Mouse (Mus musculus) cerebellum, postnatal 25 days (tissue): ENCODE measurements around the gene Cyp2r1.
"Not testable (repeated sequence)": the region's sequence is repeated elsewhere in the genome, so short reads cannot be mapped to it uniquely, and the experiment has no call there.

ENCODE experiments used
- DNase-seq, 2 experiments: peaks; one replicate each; pipeline ENCODE4 v3.0.0; 2021; ENCODE audit warnings: mixed read lengths in 2 of 2

Gene Cyp2r1

GRCm38 (mm10) chr7:114562531-114563241 lies at the start of gene Cyp2r1:
Gene Cyp2r1, minus strand, starts transcription at chr7:114562972.
- peak; percentile 80 to 87 for DNase-seq

GRCm38 (mm10) chr7:114594391-114594790 lies 31.6 kb upstream of the Cyp2r1 start:
- not testable (repeated sequence) for DNase-seq

GRCm38 (mm10) chr7:114582441-114582840 lies 19.7 kb upstream of the Cyp2r1 start:
- no peak for DNase-seq

- DNase-seq: no peak
These were observed 18.4 kb upstream of the Cyp2r1 start for GRCm38 (mm10) chr7:114581200-114581599.

- DNase-seq: peak; percentile 22 to 74
These were observed 17.7 kb upstream of the Cyp2r1 start for GRCm38 (mm10) chr7:114580426-114580825.

- no peak for DNase-seq
These were observed 14.9 kb upstream of the Cyp2r1 start for GRCm38 (mm10) chr7:114577665-114578064.

GRCm38 (mm10) chr7:114576931-114577330 lies 14.2 kb upstream of the Cyp2r1 start:
- no peak for DNase-seq

- DNase-seq: not testable (repeated sequence)
These were observed 11.1 kb upstream of the Cyp2r1 start for GRCm38 (mm10) chr7:114573866-114574265.

- DNase-seq: no peak
These were observed 26.6 kb downstream of the Cyp2r1 start for GRCm38 (mm10) chr7:114536179-114536578.

- no peak for DNase-seq
These were observed 36.5 kb downstream of the Cyp2r1 start for GRCm38 (mm10) chr7:114526245-114526644.

- DNase-seq: no peak
These were observed 42.6 kb downstream of the Cyp2r1 start for GRCm38 (mm10) chr7:114520122-114520521.

- DNase-seq: no peak
These were observed 53.9 kb downstream of the Cyp2r1 start for GRCm38 (mm10) chr7:114508879-114509278.
